Mouse (Mus musculus) C2C12 (cell line): ENCODE data around the gene Exo5.

Source experiments
- CTCF ChIP-seq: IDR thresholded peaks from one replicate; pipeline ENCODE4 v1.5.1; 2011; ENCODE audit not compliant: control insufficient read depth, insufficient read depth, insufficient read length
- MYOD1 ChIP-seq: IDR thresholded peaks from one replicate; pipeline ENCODE4 v1.6.1; 2011; ENCODE audit warnings: low read depth; ENCODE audit not compliant: control insufficient read depth, insufficient read length
- USF1 ChIP-seq: IDR thresholded peaks from one replicate; pipeline ENCODE4 v1.6.1; 2011; ENCODE audit warnings: low read depth, mild to moderate bottlenecking, control low read depth, moderate library complexity

GRCm38 (mm10) chr4:120880731-120881432, 43.9 kb downstream of the Exo5 start:
- TF ChIP-seq CTCF (no peak), USF1 (no peak), MYOD1 (no peak)
